Mouse (Mus musculus) thymus, postnatal 10 days (tissue): Measurements from ENCODE around the gene Atp1a2.

ENCODE experiments used
- DNase-seq, 2 experiments: peaks; one replicate each; pipeline ENCODE4 v3.0.0; 2021; ENCODE audit warnings: low spot score in 2 of 2

Gene Atp1a2

DNA sequence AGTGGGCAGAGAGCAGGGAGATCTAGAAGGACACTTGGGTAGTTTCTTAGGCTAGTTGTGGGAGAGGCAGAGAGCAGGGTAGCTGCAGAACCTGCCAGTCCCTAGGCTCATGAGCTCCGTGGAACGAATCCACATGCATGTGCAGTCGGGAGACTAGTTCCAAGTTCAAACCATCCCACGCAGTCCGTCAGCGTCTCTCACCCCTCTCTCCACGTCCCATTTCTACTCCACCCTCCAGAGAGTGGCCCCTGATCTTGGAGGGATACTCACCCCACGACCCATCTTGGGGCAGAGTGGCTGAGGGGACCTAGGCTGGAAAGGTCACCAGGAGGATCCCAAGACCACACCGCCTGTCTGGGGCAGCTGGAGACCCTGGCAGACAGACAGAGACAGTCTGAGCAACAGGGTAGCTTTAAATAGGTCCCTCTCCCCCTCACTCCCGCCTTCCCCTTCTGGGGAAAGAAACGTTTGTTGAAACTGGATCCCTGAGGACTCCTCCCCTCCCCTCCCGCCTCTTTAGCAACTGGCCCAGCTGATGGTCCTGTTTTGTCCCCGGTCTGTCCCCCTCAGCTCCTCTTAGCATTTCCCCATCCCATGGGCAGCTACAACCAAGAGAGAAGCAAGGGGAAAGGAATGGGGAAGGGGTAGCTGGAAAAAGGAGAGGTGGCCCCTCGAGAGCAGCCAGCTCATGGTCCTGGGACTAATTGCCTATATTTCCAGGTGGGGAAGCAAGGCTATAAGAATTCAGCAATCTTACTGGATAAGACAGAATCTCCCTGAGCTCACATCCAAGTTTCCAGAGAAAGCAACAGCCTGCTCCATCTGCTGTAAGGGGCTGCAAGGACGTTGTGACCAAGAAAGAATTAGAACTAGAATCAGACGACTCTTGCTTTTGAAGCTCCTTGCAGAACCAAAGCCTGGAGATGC, at the start of gene Atp1a2:
TSS of gene Atp1a2 (minus strand) at position 454 of the 927 bp plus-strand sequence.
- DNase-seq, result no peak

GRCm38 (mm10) chr1:172347382-172347781, 49.5 kb upstream of the Atp1a2 start:
- DNase-seq, result no peak

- DNase-seq, result no peak
These were observed 48.8 kb upstream of the Atp1a2 start for GRCm38 (mm10) chr1:172346707-172347106.

- DNase-seq, result no peak
These were observed 47.0 kb upstream of the Atp1a2 start for GRCm38 (mm10) chr1:172344820-172345219.

- DNase-seq, result no peak
These were observed 46.0 kb upstream of the Atp1a2 start for GRCm38 (mm10) chr1:172343914-172344313.

GRCm38 (mm10) chr1:172342729-172343128, 44.9 kb upstream of the Atp1a2 start:
- no peak for DNase-seq

DNA sequence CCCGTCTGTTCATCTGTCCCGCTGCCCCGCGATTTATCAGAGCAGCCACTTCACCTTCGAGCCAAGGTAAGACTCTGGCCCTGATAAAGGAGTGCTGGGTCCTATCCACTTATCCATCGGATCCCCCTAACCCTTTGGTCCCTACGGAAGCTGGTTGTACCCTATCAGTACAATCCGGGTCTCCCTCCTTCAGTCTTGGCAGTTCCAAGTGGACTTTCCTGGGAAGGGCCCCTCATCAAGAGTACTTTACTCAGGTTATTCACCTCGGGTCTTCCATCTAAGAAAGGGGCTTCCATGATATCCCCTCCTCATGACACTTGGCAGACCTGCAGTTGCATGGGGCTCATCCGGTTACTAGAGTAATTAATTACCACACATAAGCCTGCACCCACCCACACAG, 43.5 kb upstream of the Atp1a2 start:
- no peak for DNase-seq

- peak; percentile 65 to 76 for DNase-seq
These were observed 43.0 kb upstream of the Atp1a2 start, which contains the start of gene Kcnj10 for GRCm38 (mm10) chr1:172340729-172341321. Kcnj10 (plus strand) TSS chr1:172341210.

- DNase-seq, result no peak
These were observed 39.7 kb upstream of the Atp1a2 start for GRCm38 (mm10) chr1:172337411-172338185.

DNA sequence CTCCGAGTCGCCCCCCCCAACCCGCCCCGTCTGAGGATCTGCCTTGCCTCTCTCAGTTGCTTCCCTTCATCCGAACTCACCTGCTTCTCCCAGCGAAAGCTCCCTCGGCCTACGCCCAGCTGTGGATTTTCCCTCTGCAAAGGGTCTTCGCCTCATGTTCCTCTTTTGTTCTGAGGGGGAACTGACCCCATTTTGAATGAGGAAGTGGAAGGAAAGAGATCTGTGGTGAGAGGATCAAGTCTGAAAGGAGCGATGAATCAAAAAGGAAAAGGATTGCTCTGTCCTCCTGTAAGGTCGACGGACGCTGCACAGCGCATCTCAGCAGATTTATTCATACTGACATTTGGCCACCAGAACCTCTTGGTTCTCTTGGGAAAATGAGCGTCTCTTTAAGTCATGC, 37.9 kb upstream of the Atp1a2 start:
- no peak for DNase-seq

- no peak for DNase-seq
These were observed 35.6 kb upstream of the Atp1a2 start for GRCm38 (mm10) chr1:172333512-172333911.

DNA sequence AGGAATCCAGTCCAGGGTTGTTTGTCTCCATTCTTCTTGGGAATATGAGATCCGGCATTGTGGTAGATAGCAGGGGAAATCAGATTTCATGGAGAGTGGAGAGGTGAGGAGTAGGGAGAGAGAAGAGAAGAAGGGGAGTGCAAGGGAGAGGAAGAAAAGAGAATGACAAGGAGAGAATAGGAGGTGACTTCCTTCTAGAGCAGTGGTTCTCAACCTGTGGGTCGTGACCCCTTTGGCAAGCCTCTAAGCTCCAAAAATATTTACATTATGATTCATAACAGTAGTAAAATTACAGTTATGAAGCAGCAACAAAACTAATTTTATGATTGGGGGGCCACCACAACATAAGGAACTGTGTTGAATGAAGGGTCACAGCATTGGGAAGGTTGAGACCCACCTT, 35.1 kb upstream of the Atp1a2 start:
- DNase-seq, result no peak

- no peak for DNase-seq
These were observed 33.6 kb upstream of the Atp1a2 start for GRCm38 (mm10) chr1:172331422-172331947.

DNA sequence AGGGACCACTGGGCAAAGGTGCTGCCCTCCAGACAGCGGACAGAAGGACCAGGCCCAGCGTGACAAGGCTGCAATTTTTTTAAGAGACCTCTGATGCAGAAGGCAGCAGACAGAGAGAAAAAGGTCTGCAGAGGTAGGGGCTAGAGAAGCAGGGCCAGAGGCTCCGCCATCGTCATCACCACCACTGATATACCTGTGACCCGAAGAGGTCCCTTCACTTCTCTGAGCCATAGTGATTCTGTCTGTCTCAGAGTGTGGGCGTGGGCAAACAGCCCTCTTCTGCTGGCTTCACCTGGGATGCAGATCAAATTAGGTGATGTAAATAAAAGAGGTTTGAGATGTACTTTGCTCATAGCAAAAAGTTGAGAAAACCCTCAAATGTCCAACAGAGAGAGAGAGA, 31.8 kb upstream of the Atp1a2 start:
- no peak for DNase-seq

DNA sequence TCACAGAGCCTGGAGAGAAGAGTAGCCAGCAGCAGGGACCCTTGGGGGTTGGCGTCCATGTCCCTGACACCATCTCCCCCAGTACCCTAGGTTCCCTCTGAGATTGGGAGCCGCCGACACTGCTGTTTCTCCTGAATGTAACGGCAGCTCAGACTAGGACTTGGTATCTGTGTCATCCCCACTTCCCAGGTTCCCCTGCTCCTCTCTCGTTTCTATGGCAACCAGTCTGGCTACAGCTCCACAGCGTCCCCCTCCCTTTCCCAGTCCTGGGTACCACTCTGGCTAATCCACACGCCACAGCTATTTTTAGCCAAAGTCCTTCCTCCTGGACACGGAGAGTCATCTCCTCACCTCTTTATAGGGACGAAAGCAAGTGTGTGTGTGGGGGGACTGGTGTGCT, 31.3 kb upstream of the Atp1a2 start, which contains the start of gene Kcnj9:
TSS of gene Kcnj9 (minus strand) at position 188 of the 400 bp plus-strand sequence.
- DNase-seq, result no peak

DNA sequence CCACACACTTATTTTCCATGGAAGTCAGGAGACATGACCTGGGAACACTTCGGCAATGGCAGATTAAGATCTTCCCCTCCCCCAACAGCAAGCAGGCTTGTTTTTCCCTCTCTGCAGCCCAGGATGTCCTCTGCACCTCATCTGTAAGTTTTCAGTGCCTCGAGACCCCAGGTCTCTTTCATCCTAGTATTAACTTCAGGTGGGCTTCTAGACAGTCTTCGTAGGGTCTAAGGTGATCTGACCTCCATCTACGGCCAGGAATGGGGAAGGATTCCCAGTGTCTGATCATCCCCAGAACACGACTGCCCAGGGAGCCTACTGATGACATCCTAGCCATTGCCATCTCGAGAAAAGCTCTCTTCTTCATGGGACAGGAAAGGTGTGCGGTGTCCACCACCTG, 30.6 kb upstream of the Atp1a2 start:
- DNase-seq, result no peak

DNA sequence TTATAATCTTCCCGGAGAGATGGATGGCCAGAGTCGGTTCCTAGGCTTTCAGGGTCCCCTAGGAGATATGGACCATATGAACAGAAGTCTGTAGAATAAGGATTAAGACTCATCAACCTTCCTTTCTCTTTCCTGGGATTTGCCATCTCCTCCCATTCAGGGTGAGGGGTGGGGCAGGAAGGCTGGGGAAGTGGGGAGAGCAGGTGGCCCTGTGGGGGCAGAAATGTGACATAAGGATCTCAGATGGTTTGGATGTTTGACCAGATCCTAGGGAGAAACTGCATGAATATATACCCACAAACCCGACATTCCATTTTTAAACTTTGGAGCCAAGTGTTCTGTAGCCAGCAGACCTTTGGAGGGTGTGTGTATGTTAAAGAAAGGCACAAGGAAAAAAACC, 30.2 kb upstream of the Atp1a2 start:
- no peak for DNase-seq

- DNase-seq, result no peak
These were observed 29.5 kb upstream of the Atp1a2 start for GRCm38 (mm10) chr1:172327206-172328001.

DNA sequence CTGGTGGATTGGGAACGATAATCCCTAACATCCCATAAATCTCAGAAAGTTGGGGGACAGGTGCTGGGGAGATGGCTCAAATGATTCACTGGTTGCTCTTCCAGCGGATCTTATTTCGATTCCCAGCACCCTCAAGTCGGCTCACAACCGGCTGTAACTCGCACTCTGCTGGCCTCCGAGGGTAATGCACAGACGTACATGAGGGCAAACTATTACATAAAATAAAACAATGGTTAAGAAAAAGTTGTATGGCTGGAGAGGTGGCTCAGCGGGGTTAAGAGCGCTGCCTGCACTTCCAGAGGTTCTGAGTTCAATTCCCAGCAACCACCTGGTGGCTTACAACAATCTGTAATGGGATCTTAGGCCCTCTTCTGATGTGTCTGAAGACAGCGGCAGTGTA, 28.8 kb upstream of the Atp1a2 start:
- no peak for DNase-seq

GRCm38 (mm10) chr1:172325680-172326535, 28.0 kb upstream of the Atp1a2 start:
- DNase-seq, result peak; percentile 51 to 73
